Mouse (Mus musculus) liver, embryonic 14.5 days (tissue): Measurements from ENCODE around the gene Khk.

Source experiments
- CTCF ChIP-seq: IDR thresholded peaks from 2 replicates; pipeline ENCODE4 v1.5.1; 2016; ENCODE audit warnings: antibody characterized with exemption, low read depth, control low read depth
- EP300 ChIP-seq: IDR thresholded peaks from 2 replicates; pipeline ENCODE4 v1.6.1; 2016; ENCODE audit warnings: antibody characterized with exemption, low read depth

- TF ChIP-seq CTCF: no peak
- no peak for TF ChIP-seq EP300
Observed at GRCm38 (mm10) chr5:30914849-30915248, 6.4 kb upstream of the Khk start.
